Mouse (Mus musculus) thymus, adult 18-20 months (tissue): ENCODE data around the gene Rps6kl1.
A peak's percentile ranks its signal among the peaks of the same experiment; 100 is the strongest.

Experiments used
- DNase-seq, 2 experiments: peaks; one replicate each; pipeline ENCODE4 v3.0.0; 2022; ENCODE audit warnings: mixed read lengths in 2 of 2

Gene Rps6kl1

GRCm38 (mm10) chr12:85135513-85136470 lies 15.3 kb downstream of the Rps6kl1 start:
- no peak for DNase-seq

- no peak for DNase-seq
These were observed 16.8 kb downstream of the Rps6kl1 start for GRCm38 (mm10) chr12:85134043-85134794.

- no peak for DNase-seq
These were observed 19.7 kb downstream of the Rps6kl1 start for GRCm38 (mm10) chr12:85131361-85131760.

GRCm38 (mm10) chr12:85129426-85129978 lies 21.6 kb downstream of the Rps6kl1 start:
- DNase-seq: no peak

GRCm38 (mm10) chr12:85126986-85127603 lies 24.0 kb downstream of the Rps6kl1 start:
- no peak for DNase-seq

- DNase-seq: no peak
These were observed 26.3 kb downstream of the Rps6kl1 start for GRCm38 (mm10) chr12:85124751-85125150.

- DNase-seq: no peak
These were observed 27.4 kb downstream of the Rps6kl1 start for GRCm38 (mm10) chr12:85123645-85124044.

GRCm38 (mm10) chr12:85123108-85123530 lies 27.9 kb downstream of the Rps6kl1 start:
- peak; percentile 55 to 58 for DNase-seq

GRCm38 (mm10) chr12:85121806-85122459 lies 29.1 kb downstream of the Rps6kl1 start:
- peak; percentile 63 to 67 for DNase-seq

- DNase-seq: no peak
These were observed 35.4 kb downstream of the Rps6kl1 start for GRCm38 (mm10) chr12:85115678-85116077.

GRCm38 (mm10) chr12:85113917-85114316 lies 37.1 kb downstream of the Rps6kl1 start:
- DNase-seq: no peak

GRCm38 (mm10) chr12:85113337-85113736 lies 37.7 kb downstream of the Rps6kl1 start:
- DNase-seq: no peak

- DNase-seq: no peak
These were observed 38.4 kb downstream of the Rps6kl1 start for GRCm38 (mm10) chr12:85112550-85113251.

GRCm38 (mm10) chr12:85110698-85111592 lies 40.1 kb downstream of the Rps6kl1 start, which contains the start of the genes Prox2 and Dlst:
Prox2 (minus strand) TSS chr12:85110759.
Dlst (plus strand) TSS chr12:85110833.
- peak; percentile 72 to 76 for DNase-seq

GRCm38 (mm10) chr12:85110011-85110697 lies 40.9 kb downstream of the Rps6kl1 start:
- DNase-seq: no peak

GRCm38 (mm10) chr12:85109426-85109825 lies 41.6 kb downstream of the Rps6kl1 start:
- no peak for DNase-seq

GRCm38 (mm10) chr12:85108643-85109042 lies 42.4 kb downstream of the Rps6kl1 start:
- no peak for DNase-seq

- no peak for DNase-seq
These were observed 44.8 kb downstream of the Rps6kl1 start for GRCm38 (mm10) chr12:85106292-85106691.

GRCm38 (mm10) chr12:85104789-85105188 lies 46.3 kb downstream of the Rps6kl1 start:
- no peak for DNase-seq

- DNase-seq: no peak
These were observed 48.0 kb downstream of the Rps6kl1 start for GRCm38 (mm10) chr12:85103096-85103495.
